Mouse (Mus musculus) heart, postnatal 4 days (tissue): ENCODE results near the gene Olfr305. TPM values are rescaled to one million over a fixed set of nuclear protein-coding genes. Genes with fewer than 3 reads are reported as not detected.
"Not testable (repeated sequence)": the region's sequence is repeated elsewhere in the genome, so short reads cannot be mapped to it uniquely, and the experiment has no call there.

Experiments used
- DNase-seq: peaks from one replicate; pipeline ENCODE4 v3.0.0; 2021
- total RNA-seq, 2 experiments: library from RNA; stranded (reverse); gene quantifications; 2 replicates each; pipeline ENCODE4 v1.2.3; 2021

Olfr305 gene
- total RNA-seq: not detected

GRCm38 (mm10) chr7:86366828-86367227, at the start of gene Olfr305:
Olfr305 (minus strand) TSS chr7:86366928.
- no peak for DNase-seq

GRCm38 (mm10) chr7:86403546-86403945, 36.8 kb upstream of the Olfr305 start, which contains the start of gene Olfr301:
Olfr301 (plus strand) TSS chr7:86403846.
- DNase-seq: no peak

- no peak for DNase-seq
These were observed 31.0 kb upstream of the Olfr305 start, which contains the start of gene Olfr303 for GRCm38 (mm10) chr7:86397689-86398088. Olfr303 (minus strand) TSS chr7:86397789.

- DNase-seq: no peak
These were observed 19.8 kb upstream of the Olfr305 start, which contains the start of gene Olfr304 for GRCm38 (mm10) chr7:86386558-86386957. Olfr304 (minus strand) TSS chr7:86386658.

- no peak for DNase-seq
These were observed 19.0 kb upstream of the Olfr305 start for GRCm38 (mm10) chr7:86385769-86386168.

GRCm38 (mm10) chr7:86346296-86346695, 20.4 kb downstream of the Olfr305 start:
- DNase-seq: not testable (repeated sequence)

GRCm38 (mm10) chr7:86344253-86344652, 22.5 kb downstream of the Olfr305 start:
- no peak for DNase-seq

- no peak for DNase-seq
These were observed 23.7 kb downstream of the Olfr305 start for GRCm38 (mm10) chr7:86342881-86343565.

GRCm38 (mm10) chr7:86337486-86337885, 29.2 kb downstream of the Olfr305 start, which contains the start of gene Olfr307:
Olfr307 (minus strand) TSS chr7:86337586.
- no peak for DNase-seq

GRCm38 (mm10) chr7:86325530-86325929, 41.2 kb downstream of the Olfr305 start, which contains the start of gene Olfr308:
Olfr308 (minus strand) TSS chr7:86325630.
- no peak for DNase-seq

- DNase-seq: no peak
These were observed 45.4 kb downstream of the Olfr305 start for GRCm38 (mm10) chr7:86321323-86321722.

- no peak for DNase-seq
These were observed 53.1 kb downstream of the Olfr305 start, which contains the start of gene Olfr309 for GRCm38 (mm10) chr7:86313608-86314007. Olfr309 (minus strand) TSS chr7:86313708.

Other genes starting within 250 kb of the Olfr305 start
- not detected for gene Vmn2r75, start 195.2 kb downstream of the Olfr305 start, total RNA-seq
- gene Vmn2r76, start 120.6 kb downstream of the Olfr305 start, total RNA-seq: not detected
- gene Olfr310, start 89.8 kb downstream of the Olfr305 start, total RNA-seq: not detected
- gene Olfr309, start 53.2 kb downstream of the Olfr305 start, total RNA-seq: not detected
- not detected for gene Olfr308, start 41.3 kb downstream of the Olfr305 start, total RNA-seq
- gene Olfr307, start 29.3 kb downstream of the Olfr305 start, total RNA-seq: not detected
- not detected for gene Olfr304, start 19.7 kb upstream of the Olfr305 start, total RNA-seq
- gene Olfr303, start 30.9 kb upstream of the Olfr305 start, total RNA-seq: not detected
- gene Olfr301, start 36.9 kb upstream of the Olfr305 start, total RNA-seq: not detected
- not detected for gene Olfr299, start 93.0 kb upstream of the Olfr305 start, total RNA-seq
- gene Olfr298, start 125.6 kb upstream of the Olfr305 start, total RNA-seq: not detected
- not detected for gene Olfr297, start 153.0 kb upstream of the Olfr305 start, total RNA-seq
- gene Olfr295, start 216.9 kb upstream of the Olfr305 start, total RNA-seq: not detected
- gene Olfr294, start 249.7 kb upstream of the Olfr305 start, total RNA-seq: not detected